Mouse (Mus musculus) liver, embryonic 16.5 days (tissue): Measurements from ENCODE around the gene Wfdc9. TPM values are rescaled to one million over a fixed set of nuclear protein-coding genes. Genes with fewer than 3 reads are reported as not detected.
A peak's percentile ranks its signal among the peaks of the same experiment; 100 is the strongest.

Experiments
- ATAC-seq: fragments of 200-750 bp; cut with Nextera tagmentation; 2 replicates; pipeline ENCODE4 v1.8.0; 2017; ENCODE audit warnings: low read depth, mild to moderate bottlenecking, moderate number of reproducible peaks, moderate library complexity
- H3K27ac ChIP-seq: fragments of 300-500 bp; sonication (generic); 2 replicates; pipeline ENCODE4 v1.5.1; 2014; ENCODE audit warnings: mild to moderate bottlenecking, low read length
- H3K27me3 ChIP-seq: fragments of 300-500 bp; sonication (generic); 2 replicates; pipeline ENCODE4 v1.6.1; 2014; ENCODE audit warnings: low read depth, low read length, mixed read lengths; ENCODE audit not compliant: control insufficient read depth, insufficient read depth
- H3K36me3 ChIP-seq: fragments of 300-500 bp; sonication (generic); 2 replicates; pipeline ENCODE4 v1.6.1; 2014; ENCODE audit warnings: mild to moderate bottlenecking; ENCODE audit not compliant: control insufficient read depth, insufficient read depth
- H3K4me1 ChIP-seq: fragments of 300-500 bp; sonication (generic); 2 replicates; pipeline ENCODE4 v1.6.1; 2014; ENCODE audit warnings: low read depth, low read length, mixed read lengths; ENCODE audit not compliant: control insufficient read depth
- H3K4me2 ChIP-seq: fragments of 300-500 bp; sonication (generic); 2 replicates; pipeline ENCODE4 v1.6.1; 2014; ENCODE audit warnings: low read depth, low read length, mixed read lengths
- H3K4me3 ChIP-seq: fragments of 300-500 bp; sonication (generic); 2 replicates; pipeline ENCODE4 v1.5.1; 2014; ENCODE audit warnings: low read depth, mild to moderate bottlenecking, low read length
- H3K9ac ChIP-seq: fragments of 300-500 bp; sonication (generic); 2 replicates; pipeline ENCODE4 v1.6.1; 2014; ENCODE audit warnings: low read depth, low read length
- H3K9me3 ChIP-seq: fragments of 300-500 bp; sonication (generic); replicated peaks from 2 replicates; pipeline ENCODE4 v1.6.1; 2016; ENCODE audit warnings: low read length; ENCODE audit not compliant: control insufficient read depth
- WGBS: fragments of 180-500 bp; shearing (Covaris S2); extraction: QIAGEN DNeasy Blood & Tissue Kit; methylation state at CpG from one replicate; pipeline ENCODE4 v1.1.7; 2014; ENCODE audit not compliant: insufficient replicate concordance; 5-methylcytosine and 5-hydroxymethylcytosine counted together
- polyA plus RNA-seq: library from polyadenylated mRNA; unstranded; fragments of >200 nt; fragmentation: Nextera tagmentation; extraction: Ambion mirVana; gene quantifications from 2 replicates; pipeline ENCODE4 v1.2.1, GENCODE M21; 2015

Gene Wfdc9
- not detected in 2 replicates for polyA plus RNA-seq

- no peaks in the 10 kb centered on the region for H3K27me3 ChIP-seq
- WGBS, result 59% methylated on average over 9 of the region's 9 CpGs
Observed at GRCm38 (mm10) chr2:164656483-164656882, at the start of gene Wfdc9. Gene Wfdc9, minus strand, starts transcription at chr2:164656583.

DNA sequence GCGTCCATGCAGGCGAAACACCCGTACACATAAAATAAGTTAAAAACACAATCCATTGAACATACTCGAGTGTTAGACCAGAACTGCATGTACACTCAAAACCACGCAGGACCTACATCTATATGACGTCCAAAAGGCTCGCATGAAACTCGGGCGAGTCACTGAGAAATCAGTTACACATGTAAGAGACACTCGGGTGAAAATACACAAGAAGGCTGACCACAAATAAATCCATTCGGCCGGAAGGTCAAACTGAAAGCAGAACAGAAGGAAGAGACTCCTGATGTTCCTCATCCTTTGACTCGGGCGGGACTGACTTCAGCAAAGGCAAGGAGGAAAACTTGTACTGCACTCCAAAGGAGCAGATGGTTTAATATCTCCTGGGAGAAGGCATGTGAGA, 49.6 kb upstream of the Wfdc9 start:
- no peaks in the 10 kb centered on the region for H3K27me3 ChIP-seq
- H3K9me3 ChIP-seq, result no peaks in the 10 kb centered on the region
- H3K27ac ChIP-seq, result no peak overlapping the region
- WGBS, result 70% methylated on average over 14 of the region's 14 CpGs
- no peak for ATAC-seq
- H3K4me3 ChIP-seq, result no peak overlapping the region
- no peak overlapping the region for H3K4me2 ChIP-seq
- no peak overlapping the region for H3K9ac ChIP-seq
- H3K36me3 ChIP-seq, result no peaks in the 10 kb centered on the region
- no peaks in the 10 kb centered on the region for H3K4me1 ChIP-seq

More at GRCm38 (mm10) chr2:164656483-164656882, at the start of gene Wfdc9:
- Histone ChIP-seq H3K36me3 (no peaks in the 10 kb centered on the region), H3K4me3 (no peak within 1 kb of the TSS), H3K9ac (no peak within 1 kb of the TSS), H3K4me1 (no peaks in the 10 kb centered on the region), H3K9me3 (no peaks in the 10 kb centered on the region), H3K4me2 (no peak within 1 kb of the TSS), H3K27ac (no peak within 1 kb of the TSS)
- no peak for ATAC-seq

DNA sequence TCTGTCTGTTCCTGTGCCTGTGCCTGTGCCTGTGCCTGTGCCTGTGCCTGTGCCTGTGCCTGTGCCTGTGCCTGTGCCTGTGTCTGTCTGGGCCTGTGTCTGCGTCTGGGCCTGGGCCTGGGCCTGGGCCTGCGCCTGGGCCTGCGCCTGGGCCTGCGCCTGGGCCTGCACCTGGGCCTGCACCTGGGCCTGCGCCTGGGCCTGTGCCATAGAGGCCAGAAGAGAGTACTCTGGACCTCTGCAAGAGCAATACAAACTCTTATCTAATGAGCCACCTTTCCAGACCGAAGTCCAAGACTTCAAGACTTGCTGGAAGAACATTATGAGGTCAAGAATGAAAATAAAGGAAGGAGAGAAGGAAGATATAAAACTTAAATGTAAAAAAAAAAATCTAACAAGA, 48.9 kb upstream of the Wfdc9 start:
- Histone ChIP-seq H3K9me3 (no peaks in the 10 kb centered on the region), H3K27ac (no peak overlapping the region), H3K4me1 (no peaks in the 10 kb centered on the region), H3K36me3 (no peaks in the 10 kb centered on the region), H3K9ac (no peak overlapping the region), H3K27me3 (no peaks in the 10 kb centered on the region), H3K4me2 (no peak overlapping the region), H3K4me3 (no peak overlapping the region)
- 69% methylated on average over 6 of the region's 6 CpGs for WGBS
- no peak for ATAC-seq

GRCm38 (mm10) chr2:164704235-164704634, 47.9 kb upstream of the Wfdc9 start:
- Histone ChIP-seq H3K4me1 (no peaks in the 10 kb centered on the region), H3K9ac (no peak overlapping the region), H3K36me3 (no peaks in the 10 kb centered on the region), H3K4me2 (no peak overlapping the region), H3K27me3 (no peaks in the 10 kb centered on the region), H3K4me3 (no peak overlapping the region), H3K9me3 (no peaks in the 10 kb centered on the region), H3K27ac (no peak overlapping the region)
- WGBS, result 57% methylated on average over 5 of the region's 5 CpGs
- ATAC-seq, result no peak

- Histone ChIP-seq H3K4me3 (no peak overlapping the region), H3K4me1 (no peaks in the 10 kb centered on the region), H3K4me2 (no peak overlapping the region), H3K27ac (no peak overlapping the region), H3K36me3 (no peaks in the 10 kb centered on the region), H3K9me3 (no peaks in the 10 kb centered on the region), H3K9ac (no peak overlapping the region), H3K27me3 (no peaks in the 10 kb centered on the region)
- WGBS, result 62% methylated on average over 5 of the region's 5 CpGs
- ATAC-seq, result no peak
Observed at GRCm38 (mm10) chr2:164701761-164702160, 45.4 kb upstream of the Wfdc9 start.

GRCm38 (mm10) chr2:164700959-164701358, 44.6 kb upstream of the Wfdc9 start:
- H3K4me1 ChIP-seq, result no peaks in the 10 kb centered on the region

GRCm38 (mm10) chr2:164698201-164698600, 41.8 kb upstream of the Wfdc9 start, which contains the start of gene Spint4:
Gene Spint4, plus strand, starts transcription at chr2:164698501.
- Histone ChIP-seq H3K27ac (no peak within 1 kb of the TSS), H3K4me3 (no peak within 1 kb of the TSS), H3K36me3 (no peaks in the 10 kb centered on the region), H3K9ac (no peak within 1 kb of the TSS), H3K27me3 (no peaks in the 10 kb centered on the region), H3K4me1 (no peaks in the 10 kb centered on the region), H3K9me3 (no peaks in the 10 kb centered on the region), H3K4me2 (no peak within 1 kb of the TSS)
- ATAC-seq, result no peak
- 58% methylated on average over 4 of the region's 4 CpGs for WGBS

More at GRCm38 (mm10) chr2:164700959-164701358, 44.6 kb upstream of the Wfdc9 start:
- ATAC-seq, result no peak
- H3K9ac ChIP-seq, result no peak overlapping the region
- no peak overlapping the region for H3K4me2 ChIP-seq
- no peaks in the 10 kb centered on the region for H3K9me3 ChIP-seq
- no peaks in the 10 kb centered on the region for H3K36me3 ChIP-seq
- H3K27me3 ChIP-seq, result no peaks in the 10 kb centered on the region
- H3K27ac ChIP-seq, result no peak overlapping the region
- no peak overlapping the region for H3K4me3 ChIP-seq
- 61% methylated on average over 5 of the region's 5 CpGs for WGBS

GRCm38 (mm10) chr2:164684807-164685206, 28.4 kb upstream of the Wfdc9 start, which contains the start of gene Wfdc13:
Gene Wfdc13, plus strand, starts transcription at chr2:164685107.
- H3K36me3 ChIP-seq, result no peaks in the 10 kb centered on the region
- 57% methylated on average over 3 of the region's 3 CpGs for WGBS
- H3K9me3 ChIP-seq, result no peaks in the 10 kb centered on the region
- H3K9ac ChIP-seq, result no peak within 1 kb of the TSS
- no peak for ATAC-seq
- no peak within 1 kb of the TSS for H3K27ac ChIP-seq
- no peak within 1 kb of the TSS for H3K4me3 ChIP-seq
- no peak within 1 kb of the TSS for H3K4me2 ChIP-seq
- H3K4me1 ChIP-seq, result no peaks in the 10 kb centered on the region
- no peaks in the 10 kb centered on the region for H3K27me3 ChIP-seq

DNA sequence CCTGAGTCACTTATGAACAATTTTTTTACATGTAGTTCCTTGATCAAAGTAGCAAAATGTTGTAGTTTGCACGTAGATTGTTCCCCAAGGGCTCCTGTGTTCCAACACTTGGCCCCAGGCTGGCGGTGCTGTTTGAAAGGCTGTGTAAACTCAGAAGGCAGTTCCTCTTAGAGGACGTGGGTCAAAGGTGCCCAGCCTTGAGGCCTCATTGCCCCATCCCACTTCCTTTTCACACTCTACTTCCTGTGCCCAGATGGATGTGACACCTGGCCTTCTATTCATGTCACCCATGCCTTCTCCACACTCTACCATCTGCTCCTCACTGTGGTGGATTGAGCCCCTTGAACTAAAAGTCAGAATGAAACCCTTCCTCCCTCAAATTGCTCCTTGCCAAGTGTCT, 23.5 kb upstream of the Wfdc9 start:
- Histone ChIP-seq H3K4me1 (peaks cover 7% of the 10 kb centered on the region), H3K36me3 (no peaks in the 10 kb centered on the region), H3K4me2 (no peak overlapping the region), H3K4me3 (no peak overlapping the region), H3K9ac (no peak overlapping the region), H3K27me3 (no peaks in the 10 kb centered on the region), H3K9me3 (no peaks in the 10 kb centered on the region), H3K27ac (no peak overlapping the region)
- peak; percentile 48; the same call in 1 of the 2 replicates for ATAC-seq
- 20% methylated on average over 3 of the region's 3 CpGs for WGBS
